Mouse (Mus musculus) neutrophil, adult 5-6 weeks (primary cell): ENCODE measurements around the gene Papss2. TPM values are rescaled to one million over a fixed set of nuclear protein-coding genes. Genes with fewer than 3 reads are reported as not detected.
A peak's percentile ranks its signal among the peaks of the same experiment; 100 is the strongest.
"Not testable (repeated sequence)": the region's sequence is repeated elsewhere in the genome, so short reads cannot be mapped to it uniquely, and the experiment has no call there.

Source experiments
- ATAC-seq: fragments of 151-379, 151-347 bp; 2 replicates; pipeline ENCODE4 v1.8.0; 2017; ENCODE audit warnings: mild to moderate bottlenecking, moderate TSS enrichment; ENCODE audit not compliant: insufficient number of reproducible peaks, poor library complexity, low FRiP score, severe bottlenecking; ENCODE audit errors: extremely low read depth
- total RNA-seq: library from RNA; stranded (forward); fragments of 200-1000 nt; gene quantifications from 2 replicates; pipeline ENCODE4 v1.2.3, GENCODE M21; 2017

The Papss2 gene
- total RNA-seq, 1 experiment from 2014 or later = 1.0 TPM

DNA sequence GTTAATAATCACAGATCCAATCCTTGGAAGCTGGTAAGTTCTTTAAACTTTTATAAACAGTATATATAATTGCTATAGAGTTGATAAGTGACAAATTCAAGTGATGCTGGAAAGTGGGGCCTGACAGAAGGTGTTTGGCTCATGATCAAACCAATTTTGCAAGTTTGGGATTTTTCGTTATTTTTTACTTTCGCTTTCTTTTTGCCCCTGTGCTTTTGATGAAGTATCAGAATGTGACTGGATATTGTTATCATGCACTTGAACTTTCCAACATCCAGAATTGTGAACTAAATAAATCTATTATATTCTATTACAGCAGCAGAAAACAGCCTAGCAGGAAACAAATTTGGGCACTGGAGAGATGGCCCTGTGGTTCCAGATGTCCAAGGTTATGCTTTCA, 85.3 kb downstream of the Papss2 start:
- ATAC-seq = no peak

DNA sequence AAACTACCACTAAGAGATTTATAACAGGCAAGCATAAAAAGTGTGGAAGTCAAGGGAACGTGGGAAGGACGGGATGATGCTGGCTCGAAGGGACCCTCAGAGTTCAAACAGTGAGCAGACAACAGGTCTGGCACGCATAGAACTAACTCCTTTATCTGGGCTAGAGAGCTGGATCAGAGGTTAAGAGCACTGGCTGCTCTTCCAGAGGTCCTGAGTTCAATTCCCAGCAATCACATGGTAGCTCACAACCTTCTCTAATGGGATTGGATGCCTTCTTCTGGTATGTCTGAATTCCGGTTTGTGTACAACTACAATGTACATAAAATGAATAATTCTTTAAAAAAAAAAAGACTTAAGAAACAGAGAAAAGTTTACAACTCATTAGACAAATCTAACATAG, 87.5 kb downstream of the Papss2 start:
- ATAC-seq = no peak

DNA sequence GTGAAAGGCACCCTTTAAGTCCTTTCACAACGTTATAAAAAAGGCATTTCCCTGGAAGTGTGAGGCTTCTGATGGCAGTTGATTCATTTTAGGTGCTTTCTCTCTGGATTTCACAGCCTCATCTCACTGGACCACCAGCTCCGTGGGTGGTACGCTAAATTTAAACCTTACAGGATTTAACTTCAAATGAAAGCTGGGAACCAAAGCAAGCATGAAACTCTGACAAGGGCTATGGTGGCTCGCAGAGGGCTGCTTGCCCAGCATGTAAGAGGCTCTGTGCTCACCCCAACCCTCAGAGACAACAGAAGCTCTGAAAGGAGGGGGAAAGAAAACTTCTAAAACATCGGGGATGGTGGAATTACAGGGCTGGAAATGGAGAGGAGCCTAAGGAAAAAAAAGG, 92.1 kb downstream of the Papss2 start:
- no peak for ATAC-seq

DNA sequence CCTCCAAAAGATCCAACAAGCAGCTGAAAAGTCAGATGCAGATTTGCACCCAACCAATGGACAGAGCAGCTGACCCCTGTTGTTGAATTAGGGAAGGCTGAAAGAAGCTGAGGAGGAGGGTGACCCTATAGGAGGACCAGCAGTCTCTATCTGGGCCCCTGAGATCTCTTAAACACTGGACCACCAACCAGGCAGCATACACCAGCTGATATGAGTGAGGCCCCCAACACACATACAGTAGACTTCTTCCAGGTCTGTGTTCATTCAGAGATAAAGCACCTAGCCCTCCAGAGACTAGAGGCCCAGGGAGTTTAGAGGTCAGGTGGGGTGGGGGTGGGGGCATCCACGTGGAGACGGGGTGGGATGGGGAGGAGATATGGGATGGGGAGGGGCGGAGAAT, 92.6 kb downstream of the Papss2 start:
- not testable (repeated sequence) for ATAC-seq

DNA sequence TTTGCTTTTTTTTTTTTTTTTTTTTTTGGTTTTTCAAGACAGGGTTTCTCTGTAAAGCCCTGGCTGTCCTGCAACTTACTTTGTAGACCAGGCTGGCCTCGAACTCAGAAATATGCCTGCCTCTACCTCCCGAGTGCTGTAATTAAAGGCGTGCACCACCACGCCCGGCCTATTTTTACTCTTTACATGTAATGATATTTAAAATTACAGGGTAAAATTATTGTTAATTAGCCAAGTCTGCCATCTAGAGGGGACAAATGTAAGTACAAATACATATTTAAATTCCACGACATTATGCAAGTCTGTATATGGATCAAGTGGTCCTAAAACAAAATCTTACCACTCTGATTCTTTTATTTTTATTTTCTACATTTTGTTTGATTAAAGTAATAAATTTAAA, 94.1 kb downstream of the Papss2 start:
- 0 out of 2 replicates have a peak, but pooled peaks have one; percentile 19 for ATAC-seq

DNA sequence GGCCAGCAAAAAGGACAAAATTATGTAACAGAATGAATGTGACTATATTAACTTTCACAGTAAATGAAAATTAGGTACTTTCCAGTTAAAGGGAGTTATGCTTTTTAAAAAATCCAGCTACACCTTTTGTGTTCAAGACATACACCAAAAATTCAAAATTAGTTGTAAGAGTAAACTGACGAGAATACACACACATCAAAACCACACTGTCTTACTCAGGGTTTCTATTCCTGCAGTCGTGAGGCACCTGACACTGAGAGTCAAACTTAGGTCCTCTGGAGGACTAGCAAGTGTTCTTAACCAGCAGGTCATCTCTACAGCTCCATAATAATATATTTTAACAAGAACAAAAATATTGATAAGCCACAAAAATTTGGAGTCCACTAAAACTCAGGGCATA, 101.1 kb downstream of the Papss2 start:
- ATAC-seq = no peak

DNA sequence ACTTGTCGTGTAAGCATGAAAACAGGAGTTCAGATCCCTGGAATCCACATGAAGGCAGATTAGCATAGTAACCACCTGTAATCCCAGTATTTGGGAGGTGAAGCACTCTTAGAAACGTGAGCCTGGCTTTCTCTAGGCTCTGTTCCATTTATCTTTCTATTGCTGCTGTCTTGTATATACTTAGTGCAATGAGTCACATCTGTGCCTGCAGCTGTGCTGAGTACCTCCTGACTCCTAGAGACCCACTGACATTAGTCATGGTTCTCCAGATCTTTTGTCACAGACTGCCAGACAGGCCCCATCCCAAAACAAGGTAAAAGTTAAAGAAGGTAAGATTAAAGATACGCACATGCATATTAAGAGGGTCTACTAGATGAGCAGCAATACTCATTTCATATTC, 106.6 kb downstream of the Papss2 start:
- no peak for ATAC-seq

DNA sequence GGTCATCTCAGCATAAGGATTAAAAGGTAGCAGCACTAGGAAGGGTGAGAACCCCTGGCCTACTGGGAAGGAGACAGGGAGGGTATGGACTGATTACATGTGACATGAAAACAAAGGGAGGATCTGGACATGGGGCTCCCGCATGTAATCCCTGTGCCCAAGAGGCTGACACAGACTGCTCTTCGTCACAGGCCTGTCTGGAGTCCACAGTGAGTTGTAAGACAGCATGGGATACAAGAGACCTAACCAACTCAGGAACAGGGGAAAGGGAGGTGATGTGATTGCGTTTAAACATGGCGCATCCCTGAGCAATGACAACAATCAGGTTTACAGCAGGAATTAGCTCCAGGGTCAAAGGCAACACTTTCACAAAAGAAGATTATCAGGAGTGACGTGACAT, 113.4 kb downstream of the Papss2 start:
- no peak for ATAC-seq

DNA sequence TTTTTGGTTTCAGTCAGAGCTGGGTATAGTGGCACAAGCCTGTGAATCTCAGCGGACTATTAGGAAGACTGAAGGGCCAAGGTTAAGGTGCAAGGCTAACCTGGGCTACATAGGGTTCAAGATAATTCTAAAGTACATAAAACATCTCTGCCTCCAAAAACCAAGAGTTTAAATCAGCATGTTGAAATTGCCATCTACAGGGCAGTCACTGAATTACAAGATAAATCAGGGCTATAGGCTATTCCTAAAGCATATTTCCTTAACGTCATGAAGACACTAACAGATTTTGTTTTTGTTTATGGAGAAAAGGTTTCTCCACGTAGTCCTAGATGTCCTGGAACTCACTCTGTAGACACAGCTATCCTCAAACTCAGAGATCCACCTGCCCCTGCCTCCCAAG, 114.7 kb downstream of the Papss2 start:
- ATAC-seq = peak; percentile 23; the same call in 1 of the 2 replicates

DNA sequence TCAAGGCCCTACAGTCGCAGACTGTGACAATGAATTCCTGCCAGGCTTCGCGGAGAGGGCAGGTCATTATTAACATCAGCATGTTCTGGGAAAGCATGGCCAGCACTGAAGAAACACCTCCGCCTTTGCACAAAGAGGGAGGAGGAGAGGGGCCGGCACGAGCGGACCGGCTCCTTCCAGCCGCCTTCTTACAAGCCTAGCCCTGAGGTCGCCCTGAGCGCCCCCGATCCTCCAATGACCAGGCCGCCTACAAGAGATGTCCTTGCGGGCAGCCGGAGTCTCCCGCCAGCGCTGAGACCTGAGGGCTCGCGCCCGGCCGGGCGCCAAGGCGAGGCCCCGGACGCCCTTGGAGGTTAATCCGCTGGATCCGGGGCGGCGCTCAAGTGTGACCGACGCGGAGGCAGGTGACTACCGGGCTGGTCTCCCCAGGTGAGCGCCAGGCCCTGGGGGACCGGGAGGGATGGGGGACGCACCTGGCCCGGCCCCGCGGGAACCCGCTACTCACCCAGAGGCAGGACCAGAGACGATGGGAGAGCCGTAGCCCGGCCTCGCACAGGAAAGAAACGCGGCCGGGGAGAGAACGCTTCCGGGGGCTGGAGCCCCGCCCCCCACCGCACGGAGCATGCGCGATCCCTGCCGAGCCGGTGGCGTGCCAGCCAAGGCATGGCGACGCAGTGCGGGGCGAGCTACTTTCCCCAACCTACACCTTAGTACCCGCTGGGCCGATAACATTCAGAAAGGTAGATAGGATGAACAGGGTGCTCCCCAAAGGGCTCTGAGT, 116.4 kb downstream of the Papss2 start:
- ATAC-seq = peak; percentile 49

DNA sequence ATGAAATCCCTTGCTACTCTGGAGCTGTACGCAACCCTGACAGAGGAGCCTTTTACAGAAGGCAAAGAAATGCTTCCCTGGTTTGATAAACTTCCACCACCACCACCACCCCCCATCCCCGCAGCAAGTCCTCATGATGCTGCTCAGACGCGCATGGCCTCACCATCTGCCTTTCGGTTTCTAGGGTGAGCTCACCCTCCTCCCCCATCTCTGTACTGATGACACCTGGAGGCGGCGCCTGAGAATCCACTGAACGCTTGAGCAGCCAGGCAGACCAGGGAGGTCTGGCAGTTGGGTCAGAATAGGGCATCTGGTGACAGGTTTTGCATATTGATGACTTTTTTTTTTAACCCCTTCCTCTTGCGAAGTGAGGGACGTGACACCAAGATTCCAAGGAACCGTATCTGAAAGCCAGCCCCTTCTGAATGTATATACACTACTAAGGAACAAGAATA, 117.0 kb downstream of the Papss2 start:
- peak; percentile 93 for ATAC-seq

DNA sequence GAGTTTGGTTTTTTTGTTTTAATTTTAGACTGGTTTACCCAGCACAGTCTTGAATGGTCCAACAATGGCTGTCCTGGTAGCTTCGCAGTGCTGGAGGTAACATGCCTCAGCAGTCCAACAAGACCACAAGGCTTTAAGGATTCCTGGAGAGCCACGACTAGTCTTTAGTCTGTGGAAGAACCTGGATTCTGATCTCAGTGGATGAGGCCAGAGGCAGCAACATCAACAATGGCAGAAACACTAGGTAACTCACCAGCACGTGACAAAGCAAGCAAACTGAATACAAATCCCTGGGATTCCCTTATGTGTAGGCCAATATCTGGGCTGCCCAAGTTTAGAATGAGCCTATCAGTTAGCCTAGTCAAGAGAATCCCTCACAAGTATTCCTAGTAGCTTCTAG, 117.9 kb downstream of the Papss2 start:
- ATAC-seq = no peak

DNA sequence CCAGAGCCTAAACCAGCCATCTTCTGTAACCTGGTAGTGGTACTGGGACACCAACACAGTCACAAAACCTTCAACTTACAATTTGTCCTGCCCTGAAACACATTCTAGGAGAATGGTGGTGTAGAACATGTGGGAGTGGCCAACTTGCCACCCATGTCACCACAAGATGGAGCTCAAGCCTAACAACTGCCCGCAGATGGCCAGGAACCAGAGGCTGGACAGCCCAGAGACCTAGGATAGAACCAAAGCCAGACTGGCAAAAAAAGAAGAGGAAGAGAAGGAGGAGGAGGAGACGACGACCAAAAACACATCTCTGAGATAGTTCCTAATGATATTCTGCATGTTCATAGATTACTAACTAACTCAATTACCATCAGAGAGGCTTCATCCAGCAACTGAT, 119.6 kb downstream of the Papss2 start:
- peak; percentile 66 for ATAC-seq

DNA sequence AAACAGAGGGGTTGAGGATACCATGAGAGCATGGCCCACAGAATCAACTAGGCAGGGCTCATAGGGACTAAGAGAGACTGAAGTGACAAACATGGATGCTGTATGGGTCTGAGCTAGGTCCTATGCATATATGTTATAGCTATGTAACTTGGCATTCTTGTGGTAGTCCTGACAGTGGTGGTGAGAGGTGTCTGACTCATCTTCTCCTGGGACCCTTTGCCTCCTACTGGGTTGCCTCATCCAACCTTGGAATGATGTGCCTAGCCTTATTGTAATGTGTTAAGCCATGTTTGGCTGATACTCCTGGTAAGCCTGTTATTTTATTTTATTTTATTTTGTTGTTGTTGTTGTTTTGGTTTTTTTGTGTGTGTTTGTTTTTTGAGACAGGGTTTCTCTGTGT, 120.1 kb downstream of the Papss2 start:
- ATAC-seq = no peak

Other genes with a start within 250 kb of the Papss2 start
- gene Sgms1, start 206.1 kb upstream of the Papss2 start, total RNA-seq = 194 and 198 TPM in 2 replicates
- 34.7 and 51.4 TPM in 2 replicates for gene Rpl9-ps6, start 129.2 kb upstream of the Papss2 start, total RNA-seq
- gene Minpp1, start 110.0 kb upstream of the Papss2 start, total RNA-seq = 8.7 and 12.6 TPM in 2 replicates
- gene Atad1, start 144.0 kb downstream of the Papss2 start, total RNA-seq = 49.7 and 50.3 TPM in 2 replicates
- gene Pten, start 161.7 kb downstream of the Papss2 start, total RNA-seq = 335 and 338 TPM in 2 replicates